Mouse (Mus musculus) left cerebral cortex, postnatal 10 days (tissue): ENCODE measurements around the gene Map2k7. TPM values are rescaled to one million over a fixed set of nuclear protein-coding genes. Genes with fewer than 3 reads are reported as not detected.

Source experiments
- DNase-seq, 2 experiments: peaks; one replicate each; pipeline ENCODE4 v3.0.0; 2021 to 2022; ENCODE audit warnings: low spot score in 2 of 2, mixed read lengths in 1 of 2; ENCODE audit errors: extremely low spot score in 1 of 2
- intact Hi-C: fragments of 180-260 bp; cut with DNase I; formaldehyde crosslinking; loops from one replicate; pipeline ENCODE4 v1.15.1; 2025
- total RNA-seq, 2 experiments: library from RNA; stranded (reverse); gene quantifications; 2 replicates each; pipeline ENCODE4 v1.2.3; 2021

Gene Map2k7
- total RNA-seq, result 10 to 100 TPM; 59.8 to 68.6 TPM

GRCm38 (mm10) chr8:4238434-4239192 is at the start of gene Map2k7, which contains the start of gene Gm49320:
Map2k7 (plus strand) TSS chr8:4238740.
Gm49320 (plus strand) TSS chr8:4238865.
- intact Hi-C loops, result no loop called here

DNA sequence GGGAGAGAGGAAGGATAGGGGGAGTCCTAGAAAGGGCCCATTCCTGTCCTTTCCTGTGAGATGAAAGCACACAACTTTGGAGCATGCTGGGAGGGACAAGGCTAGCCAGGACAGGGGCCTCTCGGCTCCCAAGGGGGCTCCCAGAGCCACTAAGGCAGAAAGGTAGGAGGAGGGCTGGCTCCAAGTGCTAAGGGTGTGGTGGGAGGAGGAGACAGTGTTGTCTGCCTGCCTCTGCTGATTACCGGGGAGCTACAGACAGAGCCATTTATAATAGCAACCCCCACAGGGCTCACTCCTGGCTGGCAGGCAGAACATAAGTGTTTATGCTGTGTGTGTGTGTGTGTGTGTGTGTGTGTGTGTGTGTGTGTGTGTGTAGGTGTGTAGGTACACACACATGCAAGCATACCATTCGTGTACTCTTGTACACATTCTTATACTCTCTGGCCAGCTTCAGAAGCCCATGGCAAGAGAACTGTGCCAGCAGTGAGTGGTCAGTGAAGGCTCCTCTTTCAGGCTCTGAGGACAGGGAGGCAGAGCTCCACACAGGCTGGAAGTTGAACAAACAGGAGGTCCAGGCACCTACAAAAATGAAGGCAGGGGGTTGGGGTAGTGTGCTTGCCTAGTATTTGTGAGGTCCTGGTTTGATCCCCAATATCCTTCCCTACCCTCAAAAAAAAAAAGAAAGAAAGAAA is 49.4 kb upstream of the Map2k7 start:
- DNase-seq, result no peak
- intact Hi-C loops, result no loop called here

More at GRCm38 (mm10) chr8:4238434-4239192, at the start of gene Map2k7, which contains the start of gene Gm49320:
- peak; percentile 100 for DNase-seq

DNA sequence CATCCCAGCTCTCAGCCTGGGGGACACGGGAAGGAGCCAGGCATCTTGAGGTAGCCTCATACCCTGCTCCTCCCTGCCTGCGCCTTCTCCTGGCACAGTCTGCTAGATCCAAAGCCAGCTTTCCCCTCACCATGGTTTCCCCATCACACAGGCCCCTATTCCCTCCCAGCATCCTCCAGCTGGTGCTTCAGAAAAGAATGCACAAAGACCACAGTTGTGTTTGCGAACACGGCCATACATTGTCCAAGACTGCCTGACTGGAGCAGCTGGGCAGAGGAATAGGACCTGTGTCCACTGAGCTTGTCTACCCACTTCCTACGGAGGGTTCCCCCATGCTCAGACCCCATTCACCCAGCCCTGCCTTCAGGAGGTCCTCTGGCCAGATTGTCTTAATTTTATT is 46.2 kb upstream of the Map2k7 start:
- intact Hi-C loops, result no loop called here
- peak; percentile 50 to 59 for DNase-seq

- intact Hi-C loops, result no loop called here
- peak; percentile 87 to 93 for DNase-seq
Observed at GRCm38 (mm10) chr8:4192807-4193587, 45.5 kb upstream of the Map2k7 start.

GRCm38 (mm10) chr8:4193588-4193894 is 45.0 kb upstream of the Map2k7 start:
- intact Hi-C loops, result no loop called here
- no peak for DNase-seq

- intact Hi-C loops, result no loop called here
- no peak for DNase-seq
Observed at GRCm38 (mm10) chr8:4201321-4201720, 37.2 kb upstream of the Map2k7 start.

GRCm38 (mm10) chr8:4205246-4206123 is 33.1 kb upstream of the Map2k7 start:
- DNase-seq, result no peak
- intact Hi-C loops, result no loop called here

- DNase-seq, result no peak
- intact Hi-C loops, result no loop called here
Observed at GRCm38 (mm10) chr8:4206182-4207015, 32.1 kb upstream of the Map2k7 start.

- no peak for DNase-seq
- intact Hi-C loops, result no loop called here
Observed at GRCm38 (mm10) chr8:4207016-4207350, 31.6 kb upstream of the Map2k7 start.

- no peak for DNase-seq
- intact Hi-C loops, result no loop called here
Observed at GRCm38 (mm10) chr8:4211097-4211496, 27.4 kb upstream of the Map2k7 start.

GRCm38 (mm10) chr8:4212809-4213209 is 25.7 kb upstream of the Map2k7 start:
- peak in 1 of 2 experiments; percentile 52 for DNase-seq
- intact Hi-C loops, result no loop called here

DNA sequence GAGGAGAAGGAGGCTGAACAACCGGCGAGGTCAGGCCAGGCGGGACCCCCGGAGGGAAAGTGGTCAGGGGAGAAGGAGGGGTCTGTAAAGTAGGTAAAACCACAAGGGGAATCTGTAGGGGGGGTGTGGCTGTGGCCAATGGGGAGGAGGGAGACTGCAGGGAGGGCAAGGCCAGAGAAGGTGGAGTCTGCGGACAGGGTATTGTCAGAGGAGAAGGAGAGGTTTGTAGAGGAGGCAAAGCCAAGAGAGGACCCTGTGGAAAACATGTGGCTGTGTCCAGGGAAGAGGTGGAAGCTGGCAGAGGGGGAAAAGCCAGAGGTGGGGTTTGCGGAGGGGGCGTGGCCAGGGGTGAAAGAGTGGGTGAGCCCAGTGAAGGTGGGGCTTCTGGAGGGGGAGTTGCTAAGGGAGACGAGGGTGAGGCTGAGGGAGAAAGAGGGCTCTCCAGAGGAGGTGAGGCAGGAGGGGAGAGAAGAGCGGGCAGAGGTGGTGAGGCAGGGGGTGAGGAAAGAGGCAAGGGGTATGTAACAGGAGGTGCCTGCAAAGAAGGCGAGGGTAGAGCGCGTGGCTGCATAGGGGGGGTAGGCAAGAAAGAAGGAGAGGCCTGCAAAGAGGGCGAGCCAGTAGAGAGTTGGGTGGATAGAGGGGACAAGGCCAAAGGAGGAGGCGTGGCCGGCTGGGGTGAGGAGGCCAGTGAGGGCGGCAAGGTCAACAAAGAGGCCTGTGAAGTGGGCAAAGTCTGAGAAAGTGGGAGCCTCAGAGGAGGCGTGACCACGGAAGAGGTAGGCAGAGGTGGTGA is 25.1 kb upstream of the Map2k7 start:
- intact Hi-C loops, result no loop called here
- peak in 1 of 2 experiments; percentile 70 for DNase-seq

DNA sequence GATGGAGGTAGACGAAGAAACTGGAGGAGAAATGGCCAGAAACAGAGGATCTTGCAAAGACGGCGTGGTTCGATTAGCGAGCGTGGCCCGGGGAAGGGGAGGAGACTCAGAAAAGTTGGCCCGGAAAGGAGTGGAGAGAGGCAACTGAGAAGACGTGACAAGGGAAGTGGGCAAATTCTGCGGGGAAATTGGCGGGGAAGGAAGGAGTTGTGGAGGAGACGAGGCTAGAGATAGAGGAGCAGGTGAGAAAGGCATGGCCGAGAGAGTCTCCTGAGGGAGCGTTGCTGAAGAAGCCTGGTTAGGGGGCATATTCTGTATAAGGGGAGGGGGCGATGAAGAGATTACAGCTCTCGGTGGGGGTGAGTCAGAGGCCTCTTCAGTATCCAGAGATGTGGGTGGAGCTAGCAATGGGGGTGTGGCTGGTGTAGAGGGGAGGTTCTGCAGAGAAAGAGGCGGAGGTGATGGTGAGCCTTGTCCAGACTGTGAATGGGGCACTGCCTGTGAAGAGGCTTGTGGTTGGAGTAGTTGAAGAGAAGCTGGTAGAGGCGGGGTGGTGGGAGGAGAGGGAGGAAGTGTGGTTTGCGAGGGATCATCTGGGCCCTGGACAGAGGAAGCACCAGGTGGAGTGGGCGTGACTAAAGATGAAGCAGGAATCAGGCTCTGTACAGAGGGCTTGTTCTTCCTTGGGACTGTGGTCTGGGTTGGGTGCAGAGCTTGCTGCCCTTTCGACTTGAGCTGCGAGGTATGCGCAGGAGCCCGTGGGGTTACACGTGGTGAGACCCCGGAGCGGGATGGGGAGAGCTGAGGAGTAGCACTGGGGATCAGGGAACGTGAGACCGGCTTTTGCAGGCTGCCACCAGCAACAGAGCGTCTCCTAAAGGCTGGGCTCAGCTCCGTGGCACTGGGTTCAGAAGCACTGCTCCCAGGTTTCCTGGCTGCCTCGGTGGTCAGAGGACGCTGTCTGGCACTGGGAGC is 24.2 kb upstream of the Map2k7 start:
- intact Hi-C loops, result no loop called here
- DNase-seq, result peak in 1 of 2 experiments; percentile 58

- intact Hi-C loops, result no loop called here
- peak in 1 of 2 experiments; percentile 47 for DNase-seq
Observed at GRCm38 (mm10) chr8:4216296-4216695, 22.2 kb upstream of the Map2k7 start.

GRCm38 (mm10) chr8:4216791-4217621 is 21.5 kb upstream of the Map2k7 start, which contains the start of gene Prr36:
Prr36 (minus strand) TSS chr8:4217459.
- intact Hi-C loops, result no loop called here
- peak; percentile 67 to 83 for DNase-seq
